Comparison of ENCODE assay signal across 44 mouse cellular contexts in the genomic region with DNA sequence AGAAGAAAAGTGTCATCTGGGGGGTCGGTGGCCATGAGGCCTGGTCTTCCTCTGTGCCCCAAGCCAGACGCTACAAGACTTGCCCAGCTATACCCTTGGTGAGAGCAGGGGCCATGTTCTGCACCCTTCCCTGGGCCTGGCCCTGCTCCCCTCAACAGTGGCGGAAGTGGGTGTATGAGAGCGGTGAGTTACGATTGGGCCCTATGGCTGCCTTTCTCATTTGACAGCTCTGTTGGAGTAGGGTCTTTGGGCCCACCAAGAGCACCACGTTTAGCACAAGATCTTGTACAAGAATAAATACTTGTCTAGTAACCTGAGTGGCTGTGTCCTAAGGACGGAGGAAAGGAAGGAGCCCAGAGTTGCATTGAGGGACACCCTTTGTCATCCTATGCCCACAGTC. TPM values are rescaled to one million over a fixed set of nuclear protein-coding genes. Genes with fewer than 3 reads are reported as not detected.
"Had no signal": no experiment of that assay in that cellular context is flagged by ENCODE, and none has a peak within 500 bp of the region (broad histone marks: within the 10 kb centered on the region; RNA-seq: fewer than 3 reads in every experiment).

No protein-coding gene starts in this region.

- H3K9ac ChIP-seq: heart, embryonic 12.5 days; heart, embryonic 13.5 days; heart, embryonic 15.5 days; hindbrain, embryonic 12.5 days; hindbrain, embryonic 13.5 days; hindbrain, embryonic 14.5 days; hindbrain, embryonic 15.5 days; intestine, embryonic 15.5 days; kidney, embryonic 15.5 days had no signal

- H3K27me3 ChIP-seq: heart, embryonic 12.5 days; heart, embryonic 13.5 days; heart, embryonic 15.5 days; hindbrain, embryonic 12.5 days; hindbrain, embryonic 13.5 days; hindbrain, embryonic 15.5 days; intestine, embryonic 15.5 days; kidney, embryonic 15.5 days had no signal

- H3K4me3 ChIP-seq: heart, embryonic 12.5 days; heart, embryonic 13.5 days; heart, embryonic 15.5 days; hindbrain, embryonic 10.5 days; hindbrain, embryonic 12.5 days; hindbrain, embryonic 13.5 days; hindbrain, embryonic 15.5 days; intestine, embryonic 15.5 days; kidney, embryonic 15.5 days; layer of hippocampus, adult 2 months; left cerebral cortex, adult 2 months had no signal

- H3K9me3 ChIP-seq: heart, embryonic 12.5 days; heart, embryonic 13.5 days; heart, embryonic 15.5 days; hindbrain, embryonic 10.5 days; hindbrain, embryonic 12.5 days; hindbrain, embryonic 13.5 days; hindbrain, embryonic 15.5 days; intestine, embryonic 15.5 days; kidney, embryonic 15.5 days had no signal

- DNase-seq: heart, postnatal 10 days; heart, postnatal 14 days; heart, postnatal 4 days; kidney, adult 11 months; kidney, adult 18-20 months; kidney, adult 2 months; kidney, adult 8-10 months; kidney, adult 9 months; kidney, postnatal 10 days; kidney, postnatal 14 days; kidney, postnatal 25 days; kidney, postnatal 36 days; kidney, postnatal 4 days; layer of hippocampus, adult 9-11 months; layer of hippocampus, postnatal 36 days had no signal

- H3K4me2 ChIP-seq: heart, embryonic 11.5 days; heart, embryonic 12.5 days; heart, embryonic 13.5 days; heart, embryonic 15.5 days; hindbrain, embryonic 12.5 days; hindbrain, embryonic 13.5 days; hindbrain, embryonic 14.5 days; hindbrain, embryonic 15.5 days; intestine, embryonic 15.5 days; kidney, embryonic 15.5 days had no signal

- ATAC-seq: hindbrain, embryonic 16.5 days; hindbrain, postnatal 0 days; inflammation-experienced regulatory T-cells, adult 6 months; intestine, embryonic 15.5 days; intestine, embryonic 16.5 days; intestine, postnatal 0 days had no signal

- H3K27ac ChIP-seq: heart, embryonic 13.5 days; heart, embryonic 15.5 days; hindbrain, embryonic 10.5 days; hindbrain, embryonic 12.5 days; hindbrain, embryonic 13.5 days; hindbrain, embryonic 14.5 days; hindbrain, embryonic 15.5 days; hindbrain, postnatal 0 days; intestine, embryonic 15.5 days; kidney, embryonic 15.5 days; kidney, postnatal 0 days; layer of hippocampus, adult 2 months; left cerebral cortex, adult 2 months had no signal

RNA-seq across cellular contexts. Expression of a gene that starts 2.6 kb away (rescaled TPM):
- total RNA-seq: layer of hippocampus, adult 18-20 months; layer of hippocampus, adult 2 months; layer of hippocampus, adult 8-10 months; layer of hippocampus, postnatal 10 days; layer of hippocampus, postnatal 14 days; layer of hippocampus, postnatal 25 days; layer of hippocampus, postnatal 36 days; left cerebral cortex, adult 18-20 months; left cerebral cortex, adult 2 months; left cerebral cortex, adult 8-10 months had no signal

RNA-seq across cellular contexts. Expression of a gene that starts 14.9 kb away (rescaled TPM):
- polyA plus RNA-seq: hindbrain, embryonic 16.5 days had no signal

RNA-seq across cellular contexts. Expression of a gene that starts 30.6 kb away (rescaled TPM):
- total RNA-seq: heart, postnatal 10 days; heart, postnatal 14 days; heart, postnatal 25 days; left cerebral cortex, adult 18-20 months had no signal
- polyA plus RNA-seq: heart, postnatal 0 days; hindbrain, embryonic 11.5 days; hindbrain, embryonic 13.5 days; hindbrain, embryonic 15.5 days; hindbrain, embryonic 16.5 days had no signal
